Mouse (Mus musculus) embryonic fibroblast, embryonic 13.5 days (primary cell): ENCODE measurements around the gene Fam187b.

Source experiments
- CTCF ChIP-seq: IDR thresholded peaks from 2 replicates; pipeline ENCODE4 v1.5.1; 2011; ENCODE audit warnings: mild to moderate bottlenecking, control low read depth, low read length, moderate library complexity, borderline replicate concordance; ENCODE audit not compliant: insufficient read depth
- POLR2A ChIP-seq: IDR thresholded peaks from 2 replicates; pipeline ENCODE4 v1.6.1; 2011; ENCODE audit warnings: low read depth, mild to moderate bottlenecking, control low read depth, low read length, moderate library complexity

GRCm38 (mm10) chr7:30953459-30953858 is 20.1 kb upstream of the Fam187b start:
- TF ChIP-seq POLR2A = no peak
- TF ChIP-seq CTCF = no peak
